Mouse (Mus musculus): Measurements from ENCODE around the gene B3galt4.
"Not testable (repeated sequence)": the region's sequence is repeated elsewhere in the genome, so short reads cannot be mapped to it uniquely, and the experiment has no call there.

Gene B3galt4

GRCm38 (mm10) chr17:33903911-33904651 is 47.2 kb downstream of the B3galt4 start:
- DNase-seq (ENCODE audit: low spot score), result not testable (repeated sequence)

GRCm38 (mm10) chr17:33902491-33902890 is 48.8 kb downstream of the B3galt4 start:
- no peak for DNase-seq (ENCODE audit: low spot score)

- DNase-seq (ENCODE audit: low spot score), result no peak
These were observed 49.2 kb downstream of the B3galt4 start for GRCm38 (mm10) chr17:33902079-33902478.

GRCm38 (mm10) chr17:33901653-33902052 is 49.6 kb downstream of the B3galt4 start:
- no peak for DNase-seq (ENCODE audit: low spot score)

- DNase-seq (ENCODE audit: low spot score), result no peak
These were observed 50.3 kb downstream of the B3galt4 start for GRCm38 (mm10) chr17:33900989-33901314.

- no peak for DNase-seq (ENCODE audit: low spot score)
These were observed 50.9 kb downstream of the B3galt4 start for GRCm38 (mm10) chr17:33900281-33900988.

Measured in left cerebral cortex, adult 11 months (tissue).